Mouse (Mus musculus) left cerebral cortex, postnatal 25 days (tissue): ENCODE data around the gene Olfr1130. TPM values are rescaled to one million over a fixed set of nuclear protein-coding genes. Genes with fewer than 3 reads are reported as not detected.
"Not testable (repeated sequence)": the region's sequence is repeated elsewhere in the genome, so short reads cannot be mapped to it uniquely, and the experiment has no call there.

Experiments
- DNase-seq, 2 experiments: peaks; one replicate each; pipeline ENCODE4 v3.0.0; 2022; ENCODE audit warnings: low spot score in 2 of 2, mixed read lengths in 1 of 2
- intact Hi-C: fragments of 180-260 bp; cut with DNase I; formaldehyde crosslinking; loops from one replicate; pipeline ENCODE4 v1.15.1; 2025
- total RNA-seq, 2 experiments: library from RNA; stranded (reverse); gene quantifications; 2 replicates each; pipeline ENCODE4 v1.2.3; 2021

The Olfr1130 gene
- not detected for total RNA-seq

GRCm38 (mm10) chr2:87605912-87606311 lies at the start of gene Olfr1130:
Gene Olfr1130, plus strand, starts transcription at chr2:87606212.
- intact Hi-C loops, DNase-seq: not testable (repeated sequence)

DNA sequence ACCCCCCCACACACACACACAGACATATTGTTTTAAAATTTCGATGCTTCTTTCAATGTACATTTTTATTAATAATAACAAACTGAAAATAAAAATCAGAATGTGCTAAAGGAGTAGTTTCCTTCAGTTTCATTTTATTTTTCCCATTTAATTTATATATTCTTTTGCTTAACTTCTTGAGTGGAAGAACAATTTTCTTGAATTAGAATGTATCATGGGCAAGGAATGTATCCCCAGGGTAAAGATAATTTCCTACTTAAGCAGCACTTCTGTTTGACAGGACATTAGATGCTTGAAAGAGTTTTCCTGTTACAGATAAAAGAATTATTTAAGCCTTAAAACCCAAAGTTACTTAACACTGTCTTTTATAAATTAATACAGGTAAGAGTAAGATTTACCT lies 32.4 kb upstream of the Olfr1130 start, which contains the start of gene Olfr1129:
TSS of gene Olfr1129 (plus strand) at position 301 of the 400 bp plus-strand sequence.
- intact Hi-C loops, DNase-seq: not testable (repeated sequence)

DNA sequence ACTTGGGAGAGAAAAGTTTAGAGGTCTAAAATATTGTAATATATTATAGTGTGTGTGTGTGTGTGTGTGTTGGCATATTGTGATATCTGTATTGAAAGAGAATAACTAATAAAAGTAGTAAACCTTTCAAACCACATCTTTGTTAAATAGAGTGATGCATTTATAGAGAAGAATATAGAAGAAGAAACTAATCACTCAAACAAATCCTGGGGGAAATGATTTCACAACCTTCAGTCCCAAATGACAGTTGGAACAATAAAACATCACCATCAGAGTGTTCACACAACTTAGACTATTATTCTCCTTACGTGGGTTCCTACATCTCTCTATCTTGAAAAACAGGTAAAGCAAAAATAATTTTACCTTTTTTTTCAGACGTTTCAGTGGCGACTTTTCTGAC lies 20.8 kb downstream of the Olfr1130 start, which contains the start of gene Olfr1131:
TSS of gene Olfr1131 (plus strand) at position 301 of the 400 bp plus-strand sequence.
- intact Hi-C loops: no loop called here

DNA sequence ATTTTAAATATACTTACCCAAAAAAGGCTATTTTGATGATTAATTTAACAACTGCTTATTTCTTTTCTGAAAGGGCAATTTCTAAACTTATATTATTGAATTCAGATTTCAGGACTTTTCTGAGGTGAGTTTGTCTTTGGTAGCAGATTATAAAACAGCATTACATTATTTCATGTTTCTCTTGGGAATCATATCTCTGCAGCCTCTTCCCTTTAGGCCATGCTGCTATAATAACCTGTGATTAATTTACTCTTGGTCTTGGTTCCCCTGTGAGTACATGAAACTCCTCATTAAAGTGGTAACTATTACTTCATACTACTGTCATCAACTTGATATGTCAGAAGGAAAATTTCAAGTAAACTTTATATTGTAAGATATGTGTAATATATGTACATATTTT lies 31.4 kb downstream of the Olfr1130 start, which contains the start of gene Olfr1132:
TSS of gene Olfr1132 (minus strand) at position 101 of the 400 bp plus-strand sequence.
- no peak for DNase-seq
- intact Hi-C loops: no loop called here

More for the DNA sequence above, 20.8 kb downstream of the Olfr1130 start, which contains the start of gene Olfr1131:
- no peak for DNase-seq

- DNase-seq: no peak
- intact Hi-C loops: no loop called here
Measured at GRCm38 (mm10) chr2:87642441-87642840, 36.4 kb downstream of the Olfr1130 start.

GRCm38 (mm10) chr2:87647274-87647673 lies 41.3 kb downstream of the Olfr1130 start, which contains the start of gene Olfr1133:
Gene Olfr1133, minus strand, starts transcription at chr2:87647374.
- DNase-seq: no peak
- intact Hi-C loops: no loop called here

DNA sequence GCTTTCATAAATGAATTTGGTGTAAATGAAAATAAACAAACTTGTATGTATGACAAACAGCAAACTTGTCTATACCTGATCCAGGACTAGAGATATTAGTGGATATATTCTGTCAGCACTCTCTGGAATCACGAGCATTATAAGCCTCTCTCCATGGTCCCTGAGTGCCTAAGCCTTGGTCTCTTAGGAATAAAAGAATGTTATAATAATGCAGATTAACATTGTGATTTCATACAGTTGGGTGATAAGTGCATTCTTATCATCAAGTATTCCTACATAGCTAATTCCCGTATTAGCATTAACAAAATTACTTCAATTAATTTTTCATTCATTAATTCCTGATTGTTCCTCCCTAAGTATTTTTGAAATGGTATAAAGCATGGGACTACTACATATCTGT lies 52.3 kb downstream of the Olfr1130 start, which contains the start of gene Olfr1134:
TSS of gene Olfr1134 (minus strand) at position 101 of the 400 bp plus-strand sequence.
- intact Hi-C loops: no loop called here
- DNase-seq: no peak

Other genes starting within 250 kb of the Olfr1130 start
- gene Olfr1121, start 236.3 kb upstream of the Olfr1130 start, total RNA-seq: not detected
- gene Olfr1122, start 220.4 kb upstream of the Olfr1130 start, total RNA-seq: under 1 TPM in 1 of 2 experiments, not detected in 1; 0.14 TPM
- not detected for gene Olfr1123, start 189.6 kb upstream of the Olfr1130 start, total RNA-seq
- not detected for gene Olfr1124, start 175.9 kb upstream of the Olfr1130 start, total RNA-seq
- not detected for gene Olfr1126, start 152.2 kb upstream of the Olfr1130 start, total RNA-seq
- gene Pramel7, start 109.1 kb upstream of the Olfr1130 start, total RNA-seq: not detected
- not detected for gene Pramel6, start 99.6 kb upstream of the Olfr1130 start, total RNA-seq
- gene Olfr153, start 74.4 kb upstream of the Olfr1130 start, total RNA-seq: not detected
- gene Olfr1128, start 60.7 kb upstream of the Olfr1130 start, total RNA-seq: not detected
- gene Olfr1129, start 32.3 kb upstream of the Olfr1130 start, total RNA-seq: not detected
- not detected for gene Olfr1131, start 20.9 kb downstream of the Olfr1130 start, total RNA-seq
- not detected for gene Olfr1132, start 31.3 kb downstream of the Olfr1130 start, total RNA-seq
- gene Olfr1133, start 41.2 kb downstream of the Olfr1130 start, total RNA-seq: not detected
- not detected for gene Olfr1134, start 52.2 kb downstream of the Olfr1130 start, total RNA-seq
- gene Olfr1135, start 67.5 kb downstream of the Olfr1130 start, total RNA-seq: not detected
- gene Olfr1136, start 87.7 kb downstream of the Olfr1130 start, total RNA-seq: not detected
- gene Olfr1137, start 107.0 kb downstream of the Olfr1130 start, total RNA-seq: not detected
- not detected for gene Olfr1138, start 133.8 kb downstream of the Olfr1130 start, total RNA-seq
- gene Olfr1140, start 137.5 kb downstream of the Olfr1130 start, total RNA-seq: not detected
- not detected for gene Olfr1141, start 147.8 kb downstream of the Olfr1130 start, total RNA-seq
- not detected for gene Olfr152, start 173.3 kb downstream of the Olfr1130 start, total RNA-seq
- not detected for gene Olfr1143, start 194.4 kb downstream of the Olfr1130 start, total RNA-seq
- gene Olfr1145, start 203.6 kb downstream of the Olfr1130 start, total RNA-seq: not detected
- not detected for gene Olfr1148, start 224.3 kb downstream of the Olfr1130 start, total RNA-seq
- not detected for gene Olfr1150-ps1, start 237.8 kb downstream of the Olfr1130 start, total RNA-seq
- gene Olfr1151, start 249.7 kb downstream of the Olfr1130 start, total RNA-seq: not detected